Mouse (Mus musculus): Measurements from ENCODE around the gene Mbd6. TPM values are rescaled to one million over a fixed set of nuclear protein-coding genes. Genes with fewer than 3 reads are reported as not detected.

Gene Mbd6
- polyA plus RNA-seq, 1 experiment from 2014 or later, result 16.3 TPM

DNA sequence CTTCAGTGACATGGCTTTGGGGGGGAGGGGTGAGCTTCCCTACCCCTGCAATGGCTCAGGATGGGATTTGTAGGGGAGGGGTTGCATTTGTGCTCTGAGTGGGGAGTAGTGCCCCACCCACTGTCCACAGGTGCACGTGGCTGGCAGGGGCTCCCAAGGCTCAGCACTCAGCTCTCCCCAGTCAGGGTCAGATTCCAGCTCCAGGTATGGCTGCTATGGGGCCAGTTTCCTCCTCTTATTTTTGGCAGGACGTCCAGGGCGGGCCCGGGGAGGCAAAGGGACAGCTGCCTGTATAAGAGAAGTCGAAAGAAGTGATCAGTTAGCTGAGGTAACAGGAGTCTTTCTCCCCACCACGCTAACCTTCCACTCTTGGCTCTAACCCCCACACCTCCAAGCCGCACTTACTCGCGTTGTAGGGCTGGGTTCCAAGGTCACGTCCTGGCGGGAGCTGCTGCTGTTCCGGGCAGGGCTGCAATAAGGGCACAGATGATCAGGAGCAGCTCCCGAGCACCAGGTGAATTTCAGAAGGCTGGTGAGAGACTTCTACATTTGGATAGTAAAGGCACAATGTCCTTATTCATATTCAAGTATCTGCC, 6.1 kb downstream of the Mbd6 start:
- no peak overlapping the region for H3K4me3 ChIP-seq
- H3K27me3 ChIP-seq (ENCODE audit: insufficient read depth, poor library complexity, severe bottlenecking), result no peaks in the 10 kb centered on the region
- peaks cover 97% of the 10 kb centered on the region for H3K36me3 ChIP-seq
- H3K9me3 ChIP-seq, result no peaks in the 10 kb centered on the region
- H3K4me1 ChIP-seq (replicated peaks), result peaks cover 38% of the 10 kb centered on the region
- DNase-seq (ENCODE audit: low spot score), result no peak
- H3K27ac ChIP-seq, result no peak overlapping the region
- WGBS, result 87% methylated on average over 13 of the region's 13 CpGs

DNA sequence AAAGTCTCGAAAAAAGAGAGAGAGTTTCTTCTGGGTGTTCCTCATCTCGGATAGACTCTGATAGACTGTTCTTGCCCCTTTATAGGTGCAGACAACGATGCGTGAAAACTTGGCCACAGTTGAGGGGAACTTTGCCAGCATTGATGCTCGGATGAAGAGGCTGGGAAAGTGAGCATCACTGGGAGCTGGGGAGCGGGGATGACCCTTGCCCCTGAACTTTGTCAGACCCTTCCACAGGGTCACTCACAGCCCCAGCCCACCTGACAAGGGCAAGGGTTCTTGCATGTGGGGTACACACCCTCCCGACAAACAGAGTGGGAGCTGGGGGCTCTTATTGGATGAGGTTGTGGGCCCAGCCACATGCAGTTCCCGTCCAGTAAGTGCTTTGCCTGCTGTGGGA, 7.5 kb downstream of the Mbd6 start:
- DNase-seq (ENCODE audit: low spot score), result no peak
- H3K27me3 ChIP-seq (ENCODE audit: insufficient read depth, poor library complexity, severe bottlenecking), result no peaks in the 10 kb centered on the region
- H3K4me3 ChIP-seq, result no peak overlapping the region
- H3K4me1 ChIP-seq (replicated peaks), result peaks cover 24% of the 10 kb centered on the region
- H3K36me3 ChIP-seq, result peaks cover 100% of the 10 kb centered on the region
- no peak overlapping the region for H3K27ac ChIP-seq
- 94% methylated on average over 8 of the region's 8 CpGs for WGBS
- no peaks in the 10 kb centered on the region for H3K9me3 ChIP-seq

DNA sequence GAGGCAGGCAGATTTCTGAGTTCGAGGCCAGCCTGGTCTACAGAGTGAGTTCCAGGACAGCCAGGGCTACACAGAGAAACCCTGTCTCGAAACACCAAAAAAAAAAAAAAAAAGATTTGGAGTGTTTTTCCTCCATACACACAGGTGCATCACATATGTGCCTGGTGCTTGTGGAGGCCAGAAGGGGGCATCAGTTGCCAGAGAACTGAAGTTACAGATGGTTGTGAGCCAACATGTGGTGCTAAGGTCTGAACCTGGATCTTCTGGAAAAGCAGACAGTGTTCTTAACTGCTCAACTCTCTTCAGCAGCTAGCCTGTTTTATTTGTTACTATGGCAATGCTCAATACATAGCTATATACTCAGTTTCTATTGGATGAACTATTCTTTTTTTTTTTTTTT, 9.1 kb downstream of the Mbd6 start:
- no peaks in the 10 kb centered on the region for H3K9me3 ChIP-seq
- 89% methylated on average over 2 of the region's 2 CpGs for WGBS
- peaks cover 9% of the 10 kb centered on the region for H3K4me1 ChIP-seq (replicated peaks)
- no peak overlapping the region for H3K27ac ChIP-seq
- H3K27me3 ChIP-seq (ENCODE audit: insufficient read depth, poor library complexity, severe bottlenecking), result no peaks in the 10 kb centered on the region
- DNase-seq (ENCODE audit: low spot score), result no peak
- H3K4me3 ChIP-seq, result no peak overlapping the region
- H3K36me3 ChIP-seq, result peaks cover 100% of the 10 kb centered on the region

DNA sequence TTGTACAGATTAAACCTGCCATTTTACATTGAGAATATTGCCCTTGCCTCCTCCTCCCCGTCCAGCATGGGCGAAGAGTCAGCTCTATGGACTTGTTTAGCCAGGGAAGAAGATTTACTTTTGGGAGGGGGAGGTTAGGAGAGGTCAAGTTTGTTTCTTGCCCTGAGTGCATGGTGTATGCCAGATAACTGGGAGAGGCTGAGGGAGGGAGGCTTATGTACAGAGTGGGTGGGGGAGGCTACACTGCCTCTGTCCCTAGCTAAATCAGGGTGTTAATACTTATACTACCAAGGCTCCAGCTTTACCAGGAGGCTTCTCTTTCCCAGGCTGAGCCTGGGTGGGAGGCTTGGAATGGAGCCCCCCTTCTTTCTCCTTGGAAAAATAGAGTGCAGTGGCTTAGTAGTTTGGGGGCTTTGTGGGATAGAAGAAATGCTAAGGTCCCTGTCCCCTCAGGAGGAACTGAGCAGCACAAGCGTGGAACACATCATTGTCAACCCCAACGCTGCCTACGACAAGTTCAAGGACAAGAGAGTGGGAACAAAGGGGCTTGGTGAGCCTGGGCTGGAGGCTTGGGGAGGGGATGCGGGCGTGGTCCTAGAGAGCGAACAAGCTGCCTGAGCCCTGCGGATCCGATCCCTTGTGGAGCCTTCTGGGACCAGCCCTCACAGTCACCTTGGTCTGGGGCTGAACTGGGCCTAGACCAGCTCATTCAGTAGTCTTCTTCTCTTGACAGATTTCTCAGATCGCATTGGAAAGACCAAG, 14.4 kb downstream of the Mbd6 start:
- Histone ChIP-seq H3K36me3 (peaks cover 98% of the 10 kb centered on the region), H3K9me3 (no peaks in the 10 kb centered on the region), H3K4me3 (no peak overlapping the region), H3K27ac (no peak overlapping the region), H3K27me3 (ENCODE audit: insufficient read depth, poor library complexity, severe bottlenecking) (no peaks in the 10 kb centered on the region), H3K4me1 (replicated peaks) (peaks cover 13% of the 10 kb centered on the region)
- no peak for DNase-seq (ENCODE audit: low spot score)
- WGBS, result 91% methylated on average over 11 of the region's 11 CpGs

DNA sequence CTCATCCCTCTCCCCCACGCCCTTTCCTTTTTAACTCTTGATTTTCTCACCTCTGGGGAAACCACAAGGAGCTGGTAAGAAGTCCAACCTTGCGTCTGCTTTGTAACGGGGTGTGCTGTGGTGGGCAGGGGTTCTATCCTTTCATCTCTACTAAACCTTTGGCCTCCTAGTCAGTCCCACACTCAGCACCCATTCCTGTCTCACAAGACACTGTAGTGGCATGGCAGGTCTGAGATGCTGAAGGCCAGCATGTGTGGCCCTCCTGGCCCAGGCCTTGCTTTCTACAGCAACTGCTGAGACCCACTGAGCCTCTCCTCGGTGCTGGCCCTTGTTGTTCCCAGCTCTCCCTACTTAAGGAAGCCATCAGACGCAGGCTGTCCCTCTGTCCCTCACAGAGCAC, 16.4 kb downstream of the Mbd6 start:
- H3K36me3 ChIP-seq, result peaks cover 92% of the 10 kb centered on the region
- 93% methylated on average over 5 of the region's 5 CpGs for WGBS

DNA sequence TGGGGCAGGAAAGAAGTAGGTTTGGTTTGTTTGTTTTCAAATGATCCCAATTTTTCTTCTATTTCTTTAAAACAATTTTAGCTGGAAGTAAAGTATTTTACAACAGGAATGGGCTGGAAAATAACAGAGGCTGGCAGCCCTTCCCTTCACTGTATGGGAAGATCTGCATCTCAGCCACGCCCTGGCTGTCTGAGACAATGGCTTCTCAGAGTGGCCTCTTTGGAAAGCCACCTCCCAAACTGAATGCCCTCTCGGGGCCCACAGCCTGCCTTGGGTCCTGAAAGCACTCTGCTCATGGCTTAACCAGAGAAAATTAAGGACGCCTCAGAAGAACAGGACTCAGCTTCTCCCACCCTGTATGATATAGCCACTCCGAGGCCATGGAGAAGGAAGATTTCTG, 18.9 kb downstream of the Mbd6 start:
- Histone ChIP-seq H3K36me3 (peaks cover 68% of the 10 kb centered on the region), H3K27me3 (ENCODE audit: insufficient read depth, poor library complexity, severe bottlenecking) (peaks cover 3% of the 10 kb centered on the region), H3K9me3 (no peaks in the 10 kb centered on the region), H3K27ac (peak overlapping the region; percentile 18; the same call in 1 of the 2 replicates), H3K4me1 (replicated peaks) (peaks cover 46% of the 10 kb centered on the region), H3K4me3 (no peak overlapping the region)
- no peak for DNase-seq (ENCODE audit: low spot score)
- WGBS, result 70% methylated on average over 4 of the region's 4 CpGs

More for the DNA sequence above, 16.4 kb downstream of the Mbd6 start:
- Histone ChIP-seq H3K27ac (no peak overlapping the region), H3K9me3 (no peaks in the 10 kb centered on the region), H3K4me1 (replicated peaks) (peaks cover 31% of the 10 kb centered on the region), H3K4me3 (no peak overlapping the region), H3K27me3 (ENCODE audit: insufficient read depth, poor library complexity, severe bottlenecking) (no peaks in the 10 kb centered on the region)
- DNase-seq (ENCODE audit: low spot score), result no peak

DNA sequence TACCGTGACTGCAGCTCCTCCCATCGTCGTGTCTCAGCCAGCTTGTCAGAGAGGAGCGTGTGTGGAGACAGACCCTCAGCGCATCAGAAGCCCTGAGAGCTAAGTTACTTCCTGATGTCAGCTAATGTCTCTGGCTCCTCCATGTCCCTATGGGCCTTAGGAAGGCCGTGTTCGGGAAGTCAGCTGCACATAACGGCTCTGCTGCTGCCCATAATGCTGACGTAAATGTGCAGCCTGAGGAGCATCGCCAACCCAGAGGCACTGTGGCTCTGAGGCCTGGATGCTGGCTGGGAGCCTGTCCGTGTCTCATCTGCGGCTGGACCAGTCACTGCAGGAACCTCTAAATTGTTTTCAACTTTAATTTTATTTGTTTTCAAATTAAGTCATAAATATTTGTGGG, 19.8 kb downstream of the Mbd6 start:
- WGBS, result 82% methylated on average over 12 of the region's 12 CpGs
- Histone ChIP-seq H3K4me1 (replicated peaks) (peaks cover 46% of the 10 kb centered on the region), H3K27ac (no peak overlapping the region; the same call in 1 of the 2 replicates), H3K36me3 (peaks cover 59% of the 10 kb centered on the region), H3K4me3 (no peak overlapping the region), H3K27me3 (ENCODE audit: insufficient read depth, poor library complexity, severe bottlenecking) (peaks cover 12% of the 10 kb centered on the region), H3K9me3 (no peaks in the 10 kb centered on the region)
- no peak for DNase-seq (ENCODE audit: low spot score)

DNA sequence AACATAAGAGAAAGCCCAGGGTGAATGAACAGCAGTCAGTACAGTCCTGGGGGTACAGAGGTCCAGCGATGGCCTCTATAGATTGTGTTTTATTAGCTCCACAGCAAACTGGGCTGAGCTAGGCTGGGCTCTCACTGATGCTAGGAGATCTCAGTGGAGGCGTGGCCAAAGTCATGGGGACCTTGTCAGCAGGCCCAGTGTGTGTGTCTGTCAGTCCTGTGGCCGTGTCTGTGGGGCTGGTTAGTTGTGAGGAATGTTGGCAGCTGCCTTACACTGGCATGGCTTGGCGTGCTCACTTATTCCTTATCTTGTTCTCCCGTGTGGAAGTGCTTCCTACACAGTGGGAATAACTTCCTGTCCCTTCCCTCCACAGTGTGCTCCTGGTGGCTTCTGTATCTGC, 20.4 kb downstream of the Mbd6 start:
- 88% methylated on average over 5 of the region's 5 CpGs for WGBS
- Histone ChIP-seq H3K36me3 (peaks cover 53% of the 10 kb centered on the region), H3K4me1 (replicated peaks) (peaks cover 45% of the 10 kb centered on the region), H3K9me3 (no peaks in the 10 kb centered on the region), H3K4me3 (no peak overlapping the region; the same call in 1 of the 2 replicates), H3K27ac (peak overlapping the region; percentile 17; the same call in 1 of the 2 replicates), H3K27me3 (ENCODE audit: insufficient read depth, poor library complexity, severe bottlenecking) (peaks cover 18% of the 10 kb centered on the region)
- DNase-seq (ENCODE audit: low spot score), result no peak

DNA sequence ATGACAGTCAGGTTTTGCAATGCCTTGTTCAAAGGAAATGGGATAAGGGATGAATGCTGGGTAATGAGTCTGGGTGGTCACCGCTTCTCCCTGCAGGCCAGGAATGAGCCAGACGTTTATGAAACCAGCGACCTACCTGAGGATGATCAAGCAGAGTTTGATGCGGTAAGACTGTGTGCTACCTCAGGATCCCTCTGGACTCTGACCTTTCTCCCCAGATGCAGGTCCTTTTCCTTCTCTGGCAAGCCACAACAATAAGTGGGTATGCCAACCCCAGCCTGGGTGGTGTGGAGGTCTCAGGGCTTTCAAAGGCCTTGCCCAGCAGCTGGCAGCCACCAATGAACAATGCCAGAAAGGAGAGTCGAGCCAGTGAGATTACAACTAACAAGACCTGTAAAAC, 21.5 kb downstream of the Mbd6 start:
- Histone ChIP-seq H3K36me3 (peaks cover 42% of the 10 kb centered on the region), H3K4me1 (replicated peaks) (peaks cover 53% of the 10 kb centered on the region), H3K9me3 (no peaks in the 10 kb centered on the region), H3K27me3 (ENCODE audit: insufficient read depth, poor library complexity, severe bottlenecking) (peaks cover 29% of the 10 kb centered on the region), H3K4me3 (peak overlapping the region; percentile 96), H3K27ac (peak overlapping the region; percentile 98)
- DNase-seq (ENCODE audit: low spot score), result no peak
- WGBS, result 80% methylated on average over 5 of the region's 5 CpGs

DNA sequence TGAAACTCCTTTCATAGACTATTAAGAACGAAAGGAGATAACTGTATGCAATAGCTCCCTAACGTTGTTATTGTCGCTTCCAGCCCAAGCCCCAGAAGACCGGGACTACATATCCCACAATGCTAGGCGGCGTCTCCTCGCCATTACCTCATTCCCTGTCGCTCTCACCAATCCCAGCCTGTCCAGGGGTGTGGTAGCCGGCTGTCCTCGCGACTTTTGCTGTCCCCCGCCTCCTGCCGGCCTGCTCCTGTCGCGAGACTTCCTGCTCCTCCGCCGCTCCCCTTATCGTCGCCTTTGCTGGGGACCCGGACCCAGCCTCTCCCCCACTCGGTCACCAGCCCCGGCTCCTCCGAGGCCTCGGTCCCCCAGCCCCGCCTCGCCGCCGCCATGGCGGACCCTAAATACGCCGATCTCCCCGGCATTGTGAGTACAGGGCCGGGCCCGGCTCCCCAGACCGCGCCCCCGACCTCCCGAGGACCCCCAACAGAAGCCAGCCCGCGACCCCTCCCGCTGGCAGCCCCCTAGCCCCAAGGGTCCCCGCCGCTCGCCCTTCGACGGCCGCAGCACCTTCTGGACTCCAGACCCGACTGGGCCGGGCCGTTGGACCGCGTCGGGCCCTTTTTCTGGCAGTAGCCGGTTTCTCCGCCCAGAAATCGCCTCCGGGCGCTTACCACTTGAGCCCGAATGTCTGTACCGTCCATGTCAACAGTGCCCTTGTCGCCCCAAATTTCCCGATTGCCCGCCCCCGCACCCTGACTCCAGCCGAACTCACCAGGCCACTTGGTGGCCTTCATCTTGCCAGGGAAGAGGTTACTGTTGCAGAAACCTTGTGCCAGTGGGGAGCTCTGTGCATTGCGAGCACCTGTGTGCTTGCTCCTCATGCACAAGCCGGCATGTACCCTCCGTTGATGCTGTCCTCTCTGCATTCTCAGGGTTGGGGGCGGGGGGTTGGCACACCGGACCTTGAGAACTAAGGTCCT, 22.4 kb downstream of the Mbd6 start, which contains the start of gene Dctn2:
TSS of gene Dctn2 (plus strand) at position 257 of the 980 bp plus-strand sequence.
- peaks cover 33% of the 10 kb centered on the region for H3K36me3 ChIP-seq
- WGBS, result under 1% methylated on average over 70 of the region's 70 CpGs
- H3K27ac ChIP-seq, result peak within 1 kb of the TSS; percentile 98
- peak within 1 kb of the TSS; percentile 96 for H3K4me3 ChIP-seq
- no peaks in the 10 kb centered on the region for H3K9me3 ChIP-seq
- DNase-seq (ENCODE audit: low spot score), result peak; percentile 95
- peaks cover 38% of the 10 kb centered on the region for H3K27me3 ChIP-seq (ENCODE audit: insufficient read depth, poor library complexity, severe bottlenecking)
- H3K4me1 ChIP-seq (replicated peaks), result peaks cover 58% of the 10 kb centered on the region

DNA sequence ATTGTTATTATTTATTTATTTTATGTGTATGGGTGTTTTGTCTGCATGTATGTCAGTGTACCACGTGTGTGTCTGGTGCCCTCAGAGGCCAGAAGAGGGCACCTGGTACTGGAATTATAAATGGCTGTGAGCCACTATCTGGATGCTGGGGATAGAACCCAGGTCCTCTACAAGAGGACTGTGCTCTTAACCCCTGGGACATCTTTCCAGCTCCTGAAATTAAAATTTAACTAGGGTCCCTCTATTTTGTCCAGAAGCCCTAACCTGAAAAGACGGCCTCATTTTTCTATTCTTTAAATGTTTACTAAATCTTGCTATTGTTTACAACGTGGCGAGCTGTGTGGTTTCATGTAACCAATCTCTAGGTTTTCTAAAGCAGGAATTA, 23.1 kb downstream of the Mbd6 start:
- Histone ChIP-seq H3K4me3 (peak overlapping the region; percentile 96), H3K36me3 (peaks cover 26% of the 10 kb centered on the region), H3K27me3 (ENCODE audit: insufficient read depth, poor library complexity, severe bottlenecking) (peaks cover 42% of the 10 kb centered on the region), H3K4me1 (replicated peaks) (peaks cover 65% of the 10 kb centered on the region), H3K9me3 (no peaks in the 10 kb centered on the region), H3K27ac (peak overlapping the region; percentile 98)
- WGBS, result 25% methylated on average over 4 of the region's 4 CpGs
- no peak for DNase-seq (ENCODE audit: low spot score)

DNA sequence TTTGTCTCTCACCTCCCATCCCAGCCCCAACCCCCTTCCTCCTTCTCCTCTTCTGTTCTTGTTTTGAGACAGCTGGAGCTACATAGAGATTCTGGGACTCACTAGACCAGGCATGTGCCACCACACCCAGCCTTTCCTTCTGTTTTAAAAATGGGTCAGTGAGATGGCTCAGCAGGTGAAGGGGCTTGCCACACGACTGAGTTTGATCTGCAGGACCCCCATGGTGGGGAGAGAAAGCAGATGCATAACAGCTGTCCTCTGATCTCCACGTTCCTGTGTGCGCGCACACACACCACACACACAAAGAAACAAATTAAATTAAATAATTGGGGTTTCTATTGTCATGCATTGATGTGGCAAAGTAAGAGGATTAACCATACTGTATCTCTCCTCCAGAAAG, 23.8 kb downstream of the Mbd6 start:
- no peak overlapping the region for H3K27ac ChIP-seq
- peaks cover 18% of the 10 kb centered on the region for H3K36me3 ChIP-seq
- peaks cover 68% of the 10 kb centered on the region for H3K4me1 ChIP-seq (replicated peaks)
- no peaks in the 10 kb centered on the region for H3K9me3 ChIP-seq
- DNase-seq (ENCODE audit: low spot score), result no peak
- H3K4me3 ChIP-seq, result no peak overlapping the region
- WGBS, result 68% methylated on average over 4 of the region's 4 CpGs
- peaks cover 42% of the 10 kb centered on the region for H3K27me3 ChIP-seq (ENCODE audit: insufficient read depth, poor library complexity, severe bottlenecking)

Measured in hindbrain, embryonic 10.5 days (tissue).